Mouse (Mus musculus) layer of hippocampus, postnatal 10 days (tissue): ENCODE data around the gene Plaur. TPM values are rescaled to one million over a fixed set of nuclear protein-coding genes. Genes with fewer than 3 reads are reported as not detected.

Source experiments
- DNase-seq, 2 experiments: peaks; one replicate each; pipeline ENCODE4 v3.0.0; 2021; ENCODE audit warnings: low spot score in 2 of 2
- total RNA-seq, 2 experiments: library from RNA; stranded (reverse); gene quantifications; 2 replicates each; pipeline ENCODE4 v1.2.3; 2021

Gene Plaur
- total RNA-seq, 2 experiments from 2014 or later = 1.3 to 2.3 TPM

DNA sequence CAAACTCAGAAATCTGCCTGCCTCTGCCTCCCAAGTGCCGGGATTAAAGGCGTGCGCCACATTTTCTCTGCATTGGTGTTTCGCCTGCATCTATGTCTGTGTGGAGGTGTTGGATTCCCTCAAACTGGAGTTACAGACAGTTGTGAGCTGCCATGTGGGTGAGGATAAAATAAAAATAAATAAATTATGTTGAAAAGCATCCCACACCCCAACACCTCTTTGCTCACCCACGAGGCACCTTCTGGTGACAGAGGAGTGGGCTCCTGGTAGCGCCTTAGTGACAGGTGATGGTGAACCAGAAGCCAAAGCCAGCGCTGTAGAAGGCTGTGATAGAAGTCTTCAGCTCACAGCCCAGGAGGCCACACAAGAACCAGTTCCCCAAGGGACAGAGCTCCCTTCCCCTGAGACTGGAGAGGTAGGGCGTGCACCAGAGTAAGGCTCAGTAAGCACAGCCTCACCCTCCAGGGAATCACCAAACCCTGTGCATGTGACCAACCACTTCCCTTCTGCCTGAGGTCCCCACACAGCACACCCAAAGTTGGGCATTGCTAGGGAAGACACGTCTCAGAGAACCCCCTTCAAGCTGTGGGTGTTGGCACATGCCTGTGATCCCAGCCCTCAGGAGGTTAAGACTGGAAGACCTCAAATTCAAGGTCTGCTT, 16.9 kb upstream of the Plaur start:
- DNase-seq = no peak

DNA sequence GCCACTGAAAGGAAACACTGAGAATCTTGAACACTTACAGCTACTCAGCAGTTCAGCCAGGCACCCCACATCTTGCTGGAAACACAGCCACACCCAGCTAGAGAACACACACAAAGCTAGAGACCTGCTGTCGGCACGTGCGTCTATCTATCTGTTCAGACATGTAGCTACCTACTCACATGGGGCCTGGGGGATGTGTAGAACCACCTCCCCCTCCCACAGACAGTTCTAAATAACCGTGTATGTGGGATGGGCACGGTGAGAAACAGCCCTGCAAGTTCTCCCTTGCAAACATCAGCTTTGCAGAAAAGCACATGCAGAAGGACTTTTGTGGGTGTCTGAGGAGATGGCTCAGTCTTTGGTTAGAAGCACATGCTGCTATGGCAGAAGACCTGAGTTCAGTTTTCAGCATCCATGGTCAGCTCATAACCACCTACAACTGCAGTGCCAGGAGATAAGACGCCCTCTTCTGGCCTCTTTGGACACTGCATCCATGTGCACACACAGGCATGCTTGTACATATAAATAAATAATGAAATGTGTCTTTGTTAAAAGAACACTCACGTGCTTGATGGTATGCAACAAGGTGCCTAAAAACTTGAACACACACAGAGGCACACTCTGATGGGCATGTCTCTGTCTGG, 15.5 kb upstream of the Plaur start:
- no peak for DNase-seq

DNA sequence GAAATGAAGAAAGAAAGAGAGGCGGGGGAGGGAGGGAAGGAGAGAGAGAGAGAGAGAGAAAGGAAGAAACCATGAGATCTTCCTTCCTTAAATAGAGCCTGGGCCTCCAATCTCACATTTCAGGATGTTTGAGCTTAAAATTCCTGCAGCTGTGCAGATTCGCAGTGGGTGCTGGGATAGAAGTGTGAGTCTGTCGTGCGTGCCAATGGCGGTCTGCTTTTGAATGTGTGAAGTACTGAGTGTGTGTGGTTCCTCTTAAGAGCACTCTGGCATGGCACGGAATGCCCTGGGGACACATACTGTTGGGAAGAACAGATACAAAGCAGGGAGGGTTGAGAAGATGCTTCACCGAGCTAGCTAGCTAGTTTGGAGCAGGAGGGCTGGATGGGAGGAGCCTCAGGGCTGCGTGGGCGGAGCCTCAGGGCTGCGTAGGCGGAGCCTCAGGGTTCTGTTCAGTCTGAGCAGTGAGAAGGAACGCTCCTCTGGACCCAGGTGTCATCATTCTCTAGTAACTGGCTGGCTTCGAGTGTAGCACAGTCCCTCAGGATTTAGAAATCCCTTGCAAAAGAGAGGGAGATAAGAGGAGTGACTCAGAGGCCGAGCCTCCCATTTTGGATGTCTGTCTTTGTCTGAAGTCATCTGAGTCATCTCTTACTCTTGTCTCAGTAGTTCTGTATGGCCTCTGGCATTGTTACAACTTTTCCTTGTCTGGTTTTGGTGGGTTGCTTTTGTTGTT, 13.3 kb upstream of the Plaur start:
- no peak for DNase-seq

DNA sequence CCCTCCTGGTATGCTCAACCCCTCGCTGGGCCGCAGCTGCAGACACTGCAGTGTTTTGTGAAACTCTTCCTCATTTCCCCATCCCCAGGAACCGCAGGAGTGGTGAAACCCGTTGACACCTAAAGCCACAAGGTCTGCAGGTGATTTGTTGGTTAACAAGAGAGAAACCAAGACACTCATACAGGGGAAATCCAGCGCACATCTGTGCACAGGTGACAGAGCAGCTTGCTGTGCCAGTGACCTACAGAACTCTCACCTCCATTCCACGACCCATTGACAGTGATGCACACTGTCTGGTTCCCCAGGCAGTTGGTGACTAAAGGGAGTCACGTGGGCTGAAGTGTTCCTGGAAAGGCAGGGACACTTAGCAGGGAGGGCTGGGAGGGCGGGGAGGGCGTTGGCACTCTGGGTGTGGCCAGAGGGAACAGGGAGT, 11.7 kb upstream of the Plaur start:
- DNase-seq = no peak

DNA sequence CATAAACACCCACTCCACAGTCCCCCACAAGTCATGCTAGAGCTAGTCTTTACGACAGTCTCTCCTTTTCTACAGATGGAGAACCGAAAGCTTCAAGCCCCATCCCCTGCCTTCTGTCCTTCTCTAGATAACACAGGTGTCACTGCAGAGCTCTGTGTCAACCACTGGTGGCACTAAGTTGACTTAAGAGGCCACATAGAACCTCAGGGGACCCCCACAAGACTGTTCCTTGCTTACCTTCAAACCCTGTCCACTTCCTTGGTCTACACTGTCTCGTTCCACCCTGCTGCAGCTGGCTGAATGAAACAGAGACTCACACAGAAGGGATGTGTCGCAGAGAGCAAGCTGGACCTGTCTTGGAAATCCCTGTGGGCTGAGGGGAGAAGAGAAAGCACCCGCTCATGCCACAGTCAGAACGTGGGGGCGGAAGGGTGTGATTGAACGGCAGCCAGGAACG, 10.4 kb upstream of the Plaur start, which contains the start of gene Irgc1:
Irgc1 (minus strand) TSS at position 443 of the 457 bp plus-strand sequence.
- no peak for DNase-seq

DNA sequence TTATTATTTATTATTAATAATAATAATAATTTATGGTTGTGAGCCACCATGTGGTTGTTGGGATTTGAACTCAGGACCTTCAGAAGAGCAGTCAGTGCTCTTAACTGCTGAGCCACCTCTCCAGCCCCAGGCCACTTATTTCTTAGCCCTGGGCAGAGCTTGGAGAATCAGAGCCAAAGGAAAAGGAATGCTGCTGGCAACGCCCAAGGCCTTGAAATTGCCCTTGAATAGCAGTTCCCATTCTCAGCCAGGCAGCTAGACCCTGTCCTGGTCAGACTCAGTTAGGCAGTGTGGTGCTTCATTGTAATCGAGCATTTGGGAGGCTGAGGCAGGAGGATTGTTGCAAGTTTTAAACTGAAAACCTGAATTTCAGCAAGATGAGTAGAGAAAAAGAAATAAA, 8.1 kb upstream of the Plaur start:
- no peak for DNase-seq

DNA sequence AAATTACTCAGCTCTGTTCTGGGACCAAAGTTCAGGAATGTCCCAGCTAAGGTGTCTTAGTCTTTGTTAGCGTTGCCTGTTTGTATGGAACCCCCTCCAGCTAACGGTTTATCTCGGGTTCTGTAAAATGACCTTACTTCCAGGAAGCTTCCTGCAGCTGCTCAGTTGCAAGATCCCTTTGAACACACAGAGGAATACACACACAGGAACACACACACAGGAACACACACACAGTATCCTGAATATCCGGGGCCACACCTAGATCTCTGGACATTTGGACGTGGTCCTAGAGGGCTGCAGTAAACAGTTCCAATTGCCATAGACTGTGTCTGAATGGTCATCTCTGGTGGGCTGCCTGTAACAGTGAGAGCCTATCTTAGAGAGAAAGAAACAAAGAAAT, 6.6 kb upstream of the Plaur start:
- DNase-seq = no peak

DNA sequence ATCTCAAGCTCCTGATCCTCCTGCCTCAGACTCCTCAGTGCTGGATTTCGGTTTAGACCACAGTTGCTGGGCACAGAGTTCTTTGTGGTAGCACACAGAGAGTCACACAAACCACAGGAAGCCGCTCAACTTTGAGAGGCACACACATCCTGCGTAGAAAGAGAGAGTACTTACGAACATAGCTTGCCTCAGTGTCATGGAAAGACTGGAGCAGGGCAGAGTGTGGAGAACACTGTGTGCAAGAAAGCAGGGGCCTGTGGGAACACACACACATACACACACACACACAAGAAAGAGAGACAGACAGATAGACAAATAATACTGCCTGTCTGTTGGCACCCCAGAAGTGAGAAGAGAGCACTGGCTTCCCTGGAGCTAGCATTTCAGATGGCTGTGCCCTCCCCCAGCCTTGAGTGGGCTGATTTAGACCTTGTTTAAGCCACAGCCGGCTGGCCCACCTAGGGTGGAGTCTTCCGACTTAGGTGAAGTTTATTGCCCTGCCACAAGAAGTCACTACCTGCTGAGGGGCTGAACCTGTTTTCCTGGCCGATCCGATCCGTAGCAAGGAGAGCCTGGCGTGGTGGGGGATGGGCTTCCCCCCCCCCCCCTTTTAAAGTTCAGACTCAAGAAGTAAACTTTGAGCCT, 4.4 kb upstream of the Plaur start:
- no peak for DNase-seq

DNA sequence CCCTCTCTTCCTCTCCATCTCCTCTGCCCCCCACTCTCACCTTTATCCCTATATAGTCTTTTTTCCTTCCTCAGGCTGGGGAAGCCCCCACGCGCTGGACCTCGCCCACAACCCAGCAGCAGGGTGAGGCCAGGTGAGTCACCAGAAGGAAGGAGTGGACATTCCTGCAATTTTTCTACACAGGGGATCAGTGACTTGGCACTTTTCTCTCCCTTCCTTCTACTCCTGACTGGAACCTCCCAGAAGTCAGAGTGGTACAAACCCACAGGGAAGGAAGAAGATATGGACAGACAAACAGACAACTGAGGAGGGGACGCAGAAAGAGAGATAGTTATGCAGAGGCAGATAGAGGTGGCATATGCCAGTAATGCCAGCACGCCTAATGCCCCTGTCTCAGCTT, 2.8 kb upstream of the Plaur start:
- no peak for DNase-seq

DNA sequence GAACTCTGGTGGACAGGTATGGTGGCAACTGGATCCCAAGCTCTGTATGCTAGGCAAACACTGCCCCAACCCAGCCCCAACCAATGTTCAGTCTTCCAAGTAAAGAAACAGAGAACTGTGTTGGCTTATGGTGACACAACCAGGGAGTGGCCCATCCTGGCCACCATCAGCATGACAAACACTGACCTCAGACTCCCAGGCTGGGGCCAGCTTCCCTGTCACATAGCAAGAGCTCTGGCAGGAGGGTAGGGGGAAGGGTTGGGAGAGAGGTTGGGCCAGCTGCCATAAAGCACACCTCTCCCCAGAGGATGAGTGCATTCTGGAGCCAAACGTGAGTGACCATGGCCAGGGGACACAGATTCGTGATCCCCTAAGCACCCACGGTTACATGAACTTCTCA, 2.4 kb upstream of the Plaur start:
- no peak for DNase-seq

DNA sequence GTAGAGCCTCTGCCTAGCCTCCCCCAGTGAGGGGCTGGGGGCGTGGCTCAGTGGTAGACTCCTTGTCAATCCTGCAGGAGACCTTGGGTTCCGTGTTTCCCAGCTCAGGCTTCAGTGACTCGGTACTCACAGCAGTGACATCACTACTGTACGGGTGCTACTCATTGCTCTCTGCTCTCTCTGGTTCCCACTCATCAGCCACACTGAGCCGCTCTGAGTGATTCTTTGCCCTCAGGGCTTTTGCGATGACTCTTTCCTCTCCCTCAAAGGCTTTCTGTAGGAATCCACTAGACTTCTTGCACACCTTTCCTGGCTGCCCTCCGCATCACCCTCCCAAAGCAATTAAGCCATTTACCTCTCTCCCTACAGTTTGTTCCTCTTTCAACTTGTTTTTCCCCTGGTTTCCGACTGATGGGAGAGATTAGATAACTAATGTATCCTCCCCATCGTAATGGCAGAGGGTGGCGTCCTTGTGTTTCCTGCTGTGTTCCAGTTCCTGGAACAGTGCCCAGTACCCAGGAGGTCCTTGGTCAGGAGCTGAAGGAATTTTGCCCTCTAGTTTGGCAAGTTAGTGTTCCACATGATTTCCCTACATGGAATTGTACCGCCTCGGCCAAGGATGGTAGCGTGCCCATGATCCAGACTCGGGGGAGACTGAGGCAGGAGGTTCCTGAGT, 770 bp upstream of the Plaur start:
- no peak for DNase-seq

DNA sequence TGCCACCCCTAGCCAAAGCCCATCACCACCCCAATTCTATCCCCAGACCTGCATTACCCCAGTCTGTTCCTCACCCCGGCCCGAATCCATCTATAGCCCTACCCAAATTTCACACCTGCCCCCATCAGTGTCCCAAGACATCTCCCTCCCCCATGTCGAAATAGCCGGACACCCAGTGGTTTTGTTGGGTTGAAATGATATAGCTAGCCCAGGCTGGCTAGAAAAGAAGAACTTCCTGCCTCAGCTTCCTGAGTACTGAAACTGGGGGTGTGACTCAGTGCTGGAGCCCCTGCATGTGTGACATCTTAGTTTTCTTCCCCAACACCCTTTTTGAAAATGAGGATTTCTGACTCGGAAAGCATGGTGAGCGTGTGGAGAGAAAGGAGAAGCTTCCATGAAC, 4.6 kb downstream of the Plaur start:
- no peak for DNase-seq

DNA sequence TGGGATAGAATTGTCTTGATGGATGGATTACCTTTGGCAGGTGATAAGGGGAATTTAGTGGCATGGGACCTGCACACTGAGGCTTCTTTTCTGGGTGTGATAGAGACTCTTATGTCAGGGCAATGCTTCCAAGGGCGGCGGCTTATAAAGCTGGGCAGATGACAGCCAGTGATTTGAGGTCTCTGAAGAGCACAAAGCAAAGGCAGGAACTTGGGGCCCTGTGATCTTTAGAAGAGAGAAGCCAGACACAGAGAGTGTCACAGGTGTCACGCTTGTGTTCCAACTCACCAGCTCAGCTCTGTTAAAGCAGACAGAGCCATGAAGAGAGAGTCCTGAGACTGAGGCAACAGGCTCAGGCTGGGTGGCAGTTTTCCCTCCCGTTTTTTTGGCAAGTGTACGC, 5.6 kb downstream of the Plaur start:
- no peak for DNase-seq

DNA sequence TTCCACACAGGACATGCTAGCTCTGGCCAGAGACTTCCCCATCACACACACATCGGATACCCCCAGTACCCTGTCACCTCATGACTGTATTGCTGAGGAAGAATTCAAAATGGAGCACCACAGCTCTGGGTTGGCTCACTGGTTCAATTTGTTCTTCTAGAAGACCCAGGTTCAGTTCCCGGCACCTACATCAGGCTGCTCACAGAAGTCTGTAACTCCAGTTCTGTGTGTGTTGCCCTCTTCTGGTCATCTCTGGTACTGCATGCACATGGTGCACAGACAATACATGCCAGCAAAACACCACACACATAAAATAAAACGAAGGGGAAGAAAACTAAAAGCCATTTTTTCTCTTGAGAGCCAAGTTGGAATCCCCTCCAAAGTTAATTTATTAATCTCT, 6.8 kb downstream of the Plaur start:
- DNase-seq = no peak

DNA sequence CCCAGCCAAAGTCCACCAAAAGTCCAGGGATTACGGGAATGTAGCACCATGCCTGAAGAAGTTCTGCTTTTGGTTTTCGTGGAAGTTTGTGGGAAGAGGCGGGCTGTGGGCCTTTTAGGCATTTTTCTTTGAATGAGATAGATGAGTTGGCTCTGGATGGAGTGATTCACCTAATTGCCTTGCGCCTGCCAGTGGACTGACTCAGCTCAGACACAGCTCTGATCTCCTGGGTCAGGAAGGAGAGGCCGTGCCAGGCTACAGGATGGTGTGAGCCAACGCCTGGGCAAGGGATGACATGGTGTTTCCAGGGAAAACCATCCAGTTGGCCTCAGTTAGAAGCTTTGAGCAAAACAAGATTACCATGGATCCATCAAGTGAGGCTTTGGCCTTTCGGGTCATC, 8.1 kb downstream of the Plaur start:
- DNase-seq = no peak

DNA sequence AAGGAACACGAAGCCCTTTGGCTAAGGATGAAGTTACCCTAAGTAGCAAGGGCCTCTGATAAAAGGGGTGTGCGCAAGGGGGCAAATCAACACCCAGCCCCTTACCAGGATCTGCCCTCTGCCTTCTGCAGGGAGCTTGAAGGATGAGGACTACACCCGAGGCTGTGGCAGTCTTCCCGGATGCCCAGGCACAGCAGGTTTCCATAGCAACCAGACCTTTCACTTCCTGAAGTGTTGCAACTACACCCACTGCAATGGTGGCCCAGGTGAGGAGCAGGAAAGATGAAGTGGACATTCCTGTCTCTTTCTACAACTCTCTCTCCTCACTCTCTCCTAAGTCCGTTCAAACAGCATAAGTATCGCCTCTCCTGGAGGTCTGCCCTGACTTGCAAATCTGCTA, 10.2 kb downstream of the Plaur start:
- DNase-seq = no peak

DNA sequence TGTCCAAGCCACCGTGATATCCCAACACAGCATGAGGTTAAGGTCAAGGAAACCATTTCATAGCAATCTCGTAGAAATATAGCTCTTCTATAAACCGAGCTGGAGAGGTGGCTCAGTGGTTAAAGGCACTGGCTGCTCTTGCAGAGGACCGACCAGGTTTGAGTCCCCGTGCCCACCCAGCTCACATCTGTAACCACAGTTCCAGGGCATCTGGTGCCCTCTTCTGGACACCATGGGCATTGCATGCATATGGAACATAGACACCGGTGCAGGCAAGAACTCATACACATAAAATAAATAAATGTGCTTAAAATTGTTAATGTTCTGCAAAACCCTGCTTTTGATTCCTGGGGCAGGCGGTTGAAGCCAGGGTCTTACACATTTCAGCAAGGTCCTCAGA, 10.7 kb downstream of the Plaur start:
- DNase-seq = peak in 1 of 2 experiments; percentile 43

DNA sequence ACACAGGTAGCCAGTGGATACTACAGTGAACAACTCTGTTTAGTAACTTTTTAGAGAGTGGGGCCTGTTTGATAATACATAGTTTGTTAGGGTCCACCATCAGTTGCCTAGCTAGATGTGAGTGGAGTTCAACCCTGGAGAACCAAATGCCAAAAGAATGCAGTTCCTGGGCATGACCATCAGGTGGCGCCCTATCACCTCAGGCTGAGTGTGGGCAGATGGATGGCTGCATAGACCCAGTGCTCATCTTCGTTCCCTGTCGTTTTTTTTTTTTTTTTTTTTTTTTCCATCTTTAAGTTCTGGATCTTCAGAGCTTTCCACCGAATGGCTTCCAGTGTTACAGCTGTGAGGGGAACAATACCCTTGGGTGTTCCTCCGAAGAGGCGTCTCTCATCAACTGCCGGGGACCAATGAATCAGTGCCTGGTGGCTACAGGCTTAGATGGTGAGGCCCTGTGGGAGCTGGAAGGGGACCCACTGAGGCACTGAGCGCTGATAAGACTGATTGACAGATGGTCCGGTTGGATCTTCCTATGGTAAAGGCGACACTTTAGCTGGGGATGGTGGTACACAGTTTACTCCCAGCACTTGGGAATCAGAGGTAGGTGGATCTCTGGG, 11.7 kb downstream of the Plaur start:
- DNase-seq = peak; percentile 76 to 85

DNA sequence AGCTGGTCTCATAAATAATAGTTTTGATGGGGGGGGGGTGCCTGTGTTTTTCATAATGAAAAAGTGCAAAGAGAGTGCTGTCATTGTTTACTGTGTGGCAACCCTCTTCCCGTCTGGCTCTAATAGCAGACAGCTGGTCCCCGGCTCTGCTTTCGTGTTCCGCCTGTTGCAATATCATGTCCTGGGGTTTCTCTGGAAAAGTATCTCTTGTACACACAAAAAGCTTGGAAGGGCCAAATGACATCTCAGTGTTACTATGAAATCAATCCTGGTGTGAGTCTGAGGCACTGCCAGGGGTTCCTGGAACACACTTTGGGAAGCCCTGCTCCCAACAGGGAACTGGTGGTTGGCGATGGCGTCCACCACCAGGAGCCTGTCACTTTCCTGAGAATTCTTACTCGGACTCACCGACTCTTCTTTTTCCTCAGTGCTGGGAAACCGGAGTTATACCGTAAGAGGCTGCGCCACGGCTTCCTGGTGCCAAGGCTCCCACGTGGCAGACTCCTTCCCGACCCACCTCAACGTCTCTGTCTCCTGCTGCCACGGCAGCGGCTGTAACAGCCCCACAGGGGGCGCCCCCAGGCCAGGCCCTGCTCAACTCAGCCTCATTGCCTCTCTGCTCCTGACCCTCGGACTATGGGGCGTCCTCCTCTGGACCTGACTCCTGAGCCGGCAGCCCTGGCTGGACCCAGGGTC, 12.7 kb downstream of the Plaur start:
- DNase-seq = peak; percentile 56 to 65

DNA sequence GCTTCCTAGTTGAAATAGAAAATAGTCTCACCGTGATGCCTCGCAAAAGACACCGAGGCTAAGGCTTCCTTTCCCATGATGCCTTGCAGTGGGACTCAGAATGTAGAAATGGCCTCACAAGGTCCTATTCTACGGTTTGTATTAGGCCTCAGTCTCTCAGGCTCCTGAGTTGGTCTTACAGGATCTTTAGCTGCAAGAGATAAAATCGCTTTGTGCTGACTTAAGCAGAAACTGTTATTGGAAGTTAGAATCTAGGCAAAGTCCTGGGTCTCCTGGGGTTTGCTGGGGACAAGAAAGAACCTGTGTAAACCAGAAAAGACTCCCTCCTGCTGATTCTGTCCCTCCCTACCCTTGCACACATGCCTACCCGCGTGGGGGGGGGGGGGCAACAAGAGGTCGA, 14.1 kb downstream of the Plaur start:
- DNase-seq = no peak
